Mouse (Mus musculus) brain, embryonic 14.5 days (tissue): ENCODE measurements at regions not wholly inside any gene's neighbourhood (a gene's known extent, or its start where the extent isn't known, plus 50 kb on each side); places are given as distances from the start of the nearest gene placed in this dataset.

Experiments used
- CTCF ChIP-seq: fragments of 200-500 bp; IDR thresholded peaks from 2 replicates; pipeline ENCODE4 v1.5.1; 2012; ENCODE audit warnings: inconsistent platforms, mild to moderate bottlenecking, moderate library complexity, borderline replicate concordance; ENCODE audit not compliant: insufficient read depth, insufficient read length; ENCODE audit errors: extremely low read depth
- POLR2A ChIP-seq: fragments of 200-500 bp; IDR thresholded peaks from 2 replicates; pipeline ENCODE4 v1.6.1; 2012; ENCODE audit warnings: mild to moderate bottlenecking, inconsistent platforms, borderline replicate concordance; ENCODE audit not compliant: poor library complexity, insufficient read depth, insufficient read length, severe bottlenecking; ENCODE audit errors: extremely low read depth

- TF ChIP-seq CTCF (no peak), POLR2A (no peak)
Measured at GRCm38 (mm10) chr5:118407973-118408372, 152.5 kb upstream of the Med13l start.
